Mouse (Mus musculus) thymus, adult 2 months (tissue): Measurements from ENCODE around the gene Mark3.

Experiments used
- CTCF ChIP-seq: fragments of 200-500 bp; IDR thresholded peaks from 2 replicates; pipeline ENCODE4 v1.5.1; 2012; ENCODE audit warnings: mild to moderate bottlenecking, control low read depth, low read length, moderate library complexity, borderline replicate concordance; ENCODE audit not compliant: control insufficient read depth, poor library complexity, insufficient read depth; ENCODE audit errors: extremely low read depth
- POLR2A ChIP-seq: fragments of 200-500 bp; IDR thresholded peaks from 2 replicates; pipeline ENCODE4 v1.6.1; 2012; ENCODE audit warnings: mild to moderate bottlenecking, low read length, control low read depth, moderate library complexity; ENCODE audit not compliant: control insufficient read depth, poor library complexity, insufficient read depth; ENCODE audit errors: extremely low read depth

- TF ChIP-seq POLR2A (no peak), CTCF (no peak)
Measured at GRCm38 (mm10) chr12:111674850-111675486, 100.6 kb downstream of the Mark3 start.
